Mouse (Mus musculus) liver, embryonic 14.5 days (tissue): ENCODE data around the gene Tab2.

Experiments
- CTCF ChIP-seq: IDR thresholded peaks from 2 replicates; pipeline ENCODE4 v1.5.1; 2016; ENCODE audit warnings: antibody characterized with exemption, low read depth, control low read depth
- EP300 ChIP-seq: IDR thresholded peaks from 2 replicates; pipeline ENCODE4 v1.6.1; 2016; ENCODE audit warnings: antibody characterized with exemption, low read depth

DNA sequence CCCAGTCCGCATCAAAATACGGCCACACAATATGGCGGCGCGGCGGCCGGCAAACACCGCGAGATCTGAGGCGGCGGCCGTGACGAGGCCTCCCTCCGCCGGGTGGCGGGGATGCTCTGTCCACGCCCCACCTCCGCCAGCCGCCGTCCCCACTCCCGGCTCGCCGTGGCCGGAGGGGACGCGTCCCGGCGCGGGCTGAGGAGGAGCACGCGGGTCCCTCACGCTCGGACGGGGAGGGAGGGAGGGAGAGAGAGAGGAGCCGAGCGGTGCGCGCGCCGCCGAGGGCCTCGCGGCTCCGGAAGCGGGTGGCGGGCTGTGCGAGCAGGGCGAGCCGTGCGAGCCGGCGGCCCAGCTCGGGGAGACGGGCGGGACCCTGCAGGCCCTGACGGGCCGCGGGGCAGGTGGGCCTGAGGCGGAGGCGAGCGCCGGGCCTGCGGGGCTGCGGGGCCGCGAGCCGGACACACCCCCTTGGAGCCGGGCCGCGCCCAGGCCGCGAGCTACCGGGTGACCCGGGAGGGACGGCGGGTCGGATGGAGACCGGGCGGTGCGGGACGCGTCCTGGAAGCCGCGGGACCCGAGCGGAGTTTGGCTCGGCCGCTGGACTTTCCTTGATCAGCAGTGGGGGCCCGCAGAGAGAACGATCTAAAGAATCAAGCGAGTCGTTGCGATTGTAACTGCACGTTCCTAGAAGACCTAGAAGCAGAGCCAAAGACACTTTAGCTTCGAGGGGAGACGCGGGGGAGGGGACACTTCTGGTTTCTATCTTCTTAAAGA, at the start of gene Tab2:
- TF ChIP-seq CTCF (no peak), EP300 (0 out of 2 replicates have a peak, but pooled peaks have one; percentile 31)
